Mouse (Mus musculus) kidney, adult 2 months (tissue): ENCODE results near the gene Gm49337.

ENCODE experiments used
- CTCF ChIP-seq: fragments of 200-500 bp; conservative IDR thresholded peaks from 2 replicates; pipeline ENCODE4 v1.5.1; 2011; ENCODE audit warnings: low read depth, mild to moderate bottlenecking, control low read depth, low read length, moderate library complexity, mixed read lengths; ENCODE audit not compliant: insufficient read depth, insufficient read length
- POLR2A ChIP-seq: fragments of 200-500 bp; IDR thresholded peaks from one replicate; pipeline ENCODE4 v1.6.1; 2011; ENCODE audit warnings: low read depth, low read length, control low read depth

DNA sequence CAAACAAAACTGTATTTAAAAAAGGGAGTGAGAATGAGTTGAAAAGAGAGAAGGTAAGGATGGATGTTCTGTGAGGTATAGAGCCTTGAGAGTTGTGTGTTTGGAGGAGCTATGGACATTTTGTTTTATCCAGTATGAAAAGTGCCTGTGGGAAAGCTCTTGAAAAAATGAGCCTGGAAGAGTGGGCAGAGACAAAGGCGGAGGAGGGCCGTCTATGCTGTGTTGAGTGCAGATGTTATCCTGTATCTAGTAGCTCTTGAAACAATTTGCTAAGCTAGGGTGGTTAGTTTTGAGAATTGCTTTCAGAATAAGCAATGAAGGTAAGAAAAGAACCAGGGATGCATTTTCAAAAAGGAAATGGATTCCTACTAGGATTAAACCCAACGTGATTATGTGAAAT lies 70.2 kb downstream of the Gm49337 start:
- TF ChIP-seq CTCF (no peak), POLR2A (no peak)
